Mouse (Mus musculus) thymus, postnatal 10 days (tissue): ENCODE measurements around the gene Phf5a.

ENCODE experiments used
- DNase-seq, 2 experiments: peaks; one replicate each; pipeline ENCODE4 v3.0.0; 2021; ENCODE audit warnings: low spot score in 2 of 2

Phf5a gene

GRCm38 (mm10) chr15:81885418-81885934, 13.8 kb upstream of the Phf5a start:
- no peak for DNase-seq

GRCm38 (mm10) chr15:81882348-81882747, 10.6 kb upstream of the Phf5a start:
- no peak for DNase-seq

GRCm38 (mm10) chr15:81879531-81880401, 8.1 kb upstream of the Phf5a start:
- no peak for DNase-seq

GRCm38 (mm10) chr15:81872262-81873136, 788 bp upstream of the Phf5a start, which contains the start of gene Aco2:
TSS of gene Aco2 (plus strand) at chr15:81872309.
- peak; percentile 99 for DNase-seq

DNA sequence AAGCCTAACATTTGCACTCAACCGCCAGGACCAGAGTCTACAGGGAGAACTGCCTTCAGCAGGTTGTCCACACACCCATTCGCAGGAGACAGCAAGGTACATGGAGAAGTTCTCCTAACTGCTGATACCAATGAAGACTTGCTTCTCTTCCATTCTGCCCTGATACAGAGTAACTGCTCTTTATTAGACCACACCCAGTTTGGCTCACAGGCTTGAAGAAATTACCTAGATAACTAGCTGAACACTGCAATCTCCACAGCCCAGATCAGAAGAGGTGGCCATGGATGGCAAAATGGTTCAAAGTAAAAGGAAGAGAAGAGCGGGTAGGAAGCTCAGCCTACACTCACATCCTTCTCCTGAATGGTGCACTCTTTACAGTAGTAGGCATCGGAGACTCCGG, 1.7 kb downstream of the Phf5a start:
- no peak for DNase-seq

GRCm38 (mm10) chr15:81864238-81864637, 7.5 kb downstream of the Phf5a start:
- no peak for DNase-seq

GRCm38 (mm10) chr15:81860471-81861135, 11.1 kb downstream of the Phf5a start:
- no peak for DNase-seq

DNA sequence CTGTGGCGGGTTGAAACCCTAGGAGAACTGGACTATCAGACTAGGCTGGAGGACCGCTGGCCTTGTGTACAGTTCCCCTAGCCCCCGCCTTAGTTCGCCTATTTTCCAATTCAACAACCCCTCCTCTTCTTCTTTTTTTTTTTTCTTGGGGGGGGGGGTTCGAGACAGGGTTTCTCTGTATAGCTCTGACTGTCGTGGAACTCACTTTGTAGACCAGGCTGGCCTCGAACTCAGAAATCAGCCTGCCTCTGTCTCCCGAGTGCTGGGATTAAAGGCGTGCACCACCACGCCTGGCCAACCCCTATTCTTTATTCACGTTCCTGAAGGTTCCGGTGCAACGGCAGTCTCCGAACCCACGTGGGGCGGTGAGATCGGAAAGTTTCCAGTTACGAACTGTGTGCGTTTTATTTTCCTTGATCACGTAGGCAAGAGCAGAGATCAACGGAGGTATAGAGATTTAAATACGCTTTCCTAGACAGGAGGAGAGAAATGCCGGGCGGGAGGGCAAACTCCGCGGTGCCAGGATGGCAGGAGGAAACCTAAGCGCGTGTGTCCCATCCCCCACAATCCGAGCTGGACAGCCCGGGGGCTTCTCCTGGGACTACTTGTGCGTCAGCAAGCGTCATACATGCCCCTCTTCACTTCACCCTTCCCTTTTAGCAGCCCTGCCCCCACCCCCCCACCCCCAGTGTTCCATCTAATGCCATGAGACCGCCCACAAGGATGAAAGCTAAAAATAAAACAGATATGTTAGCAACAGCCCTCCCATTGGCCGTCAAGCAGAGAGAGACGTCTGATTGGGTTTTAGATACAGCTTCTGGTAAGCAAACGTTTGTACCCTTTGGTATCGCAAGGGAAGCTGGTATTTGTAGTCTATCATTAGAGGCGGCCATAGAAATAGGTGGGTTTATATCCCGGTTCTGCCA, 12.1 kb downstream of the Phf5a start:
- DNase-seq = peak; percentile 80 to 83

- peak; percentile 72 to 75 for DNase-seq
Measured at GRCm38 (mm10) chr15:81858517-81859329, 13.0 kb downstream of the Phf5a start, which contains the start of gene Tob2. TSS of gene Tob2 (minus strand) at chr15:81858796.

DNA sequence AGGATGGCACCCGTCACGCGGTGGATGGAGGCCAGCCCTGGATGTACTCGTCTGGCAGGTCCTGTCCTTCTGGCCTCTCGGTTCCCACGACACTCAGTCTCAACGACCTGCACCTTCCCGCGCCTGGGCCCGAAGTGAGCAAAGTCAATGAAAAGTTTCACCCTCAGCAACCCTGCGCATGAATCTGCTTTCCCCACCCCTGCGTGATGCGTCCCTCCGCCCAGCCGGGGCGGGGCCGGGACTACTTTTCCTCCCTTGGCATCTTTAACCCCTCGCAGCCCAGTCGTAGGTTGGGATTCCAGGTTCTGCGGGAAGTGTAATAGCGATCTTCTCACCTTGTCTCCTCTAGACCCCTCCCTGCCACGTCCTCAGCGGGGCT, 13.6 kb downstream of the Phf5a start:
- DNase-seq = peak; percentile 89 to 93

- peak in 1 of 2 experiments; percentile 55 for DNase-seq
Measured at GRCm38 (mm10) chr15:81857724-81858116, 14.0 kb downstream of the Phf5a start.

GRCm38 (mm10) chr15:81856938-81857723, 14.6 kb downstream of the Phf5a start:
- DNase-seq = no peak

- DNase-seq = peak; percentile 73
Measured at GRCm38 (mm10) chr15:81856030-81856790, 15.5 kb downstream of the Phf5a start.

- DNase-seq = no peak
Measured at GRCm38 (mm10) chr15:81853081-81853480, 18.6 kb downstream of the Phf5a start.

GRCm38 (mm10) chr15:81852411-81853000, 19.2 kb downstream of the Phf5a start:
- DNase-seq = no peak

GRCm38 (mm10) chr15:81851375-81851774, 20.3 kb downstream of the Phf5a start:
- DNase-seq = no peak

GRCm38 (mm10) chr15:81850718-81851117, 21.0 kb downstream of the Phf5a start:
- DNase-seq = peak in 1 of 2 experiments; percentile 37

GRCm38 (mm10) chr15:81849104-81849503, 22.6 kb downstream of the Phf5a start:
- DNase-seq = no peak
